Mouse (Mus musculus): Measurements from ENCODE around the gene Bak1.

Bak1 gene

GRCm38 (mm10) chr17:27028909-27029308 lies at the start of gene Bak1:
TSS of gene Bak1 (minus strand) at chr17:27029009.
- no peak for DNase-seq (ENCODE audit: low spot score in 2 of 2)

- DNase-seq (ENCODE audit: low spot score in 2 of 2): no peak
Observed at GRCm38 (mm10) chr17:27078499-27078898, 49.7 kb upstream of the Bak1 start.

- no peak for DNase-seq (ENCODE audit: low spot score in 2 of 2)
Observed at GRCm38 (mm10) chr17:27077920-27078319, 49.1 kb upstream of the Bak1 start.

GRCm38 (mm10) chr17:27077133-27077532 lies 48.3 kb upstream of the Bak1 start:
- DNase-seq (ENCODE audit: low spot score in 2 of 2): no peak

- no peak for DNase-seq (ENCODE audit: low spot score in 2 of 2)
Observed at GRCm38 (mm10) chr17:27074849-27075745, 46.3 kb upstream of the Bak1 start.

- no peak for DNase-seq (ENCODE audit: low spot score in 2 of 2)
Observed at GRCm38 (mm10) chr17:27074236-27074635, 45.4 kb upstream of the Bak1 start.

GRCm38 (mm10) chr17:27073778-27074177 lies 45.0 kb upstream of the Bak1 start:
- no peak for DNase-seq (ENCODE audit: low spot score in 2 of 2)

- DNase-seq (ENCODE audit: low spot score in 2 of 2): no peak
Observed at GRCm38 (mm10) chr17:27073126-27073525, 44.3 kb upstream of the Bak1 start.

- DNase-seq (ENCODE audit: low spot score in 2 of 2): peak; percentile 20 to 70
Observed at GRCm38 (mm10) chr17:27072363-27072762, 43.6 kb upstream of the Bak1 start.

- no peak for DNase-seq (ENCODE audit: low spot score in 2 of 2)
Observed at GRCm38 (mm10) chr17:27071630-27072029, 42.8 kb upstream of the Bak1 start.

- no peak for DNase-seq (ENCODE audit: low spot score in 2 of 2)
Observed at GRCm38 (mm10) chr17:27070913-27071312, 42.1 kb upstream of the Bak1 start.

GRCm38 (mm10) chr17:27069071-27069470 lies 40.3 kb upstream of the Bak1 start:
- no peak for DNase-seq (ENCODE audit: low spot score in 2 of 2)

- no peak for DNase-seq (ENCODE audit: low spot score in 2 of 2)
Observed at GRCm38 (mm10) chr17:27066065-27066464, 37.3 kb upstream of the Bak1 start.

- no peak for DNase-seq (ENCODE audit: low spot score in 2 of 2)
Observed at GRCm38 (mm10) chr17:27064195-27064594, 35.4 kb upstream of the Bak1 start.

- no peak for DNase-seq (ENCODE audit: low spot score in 2 of 2)
Observed at GRCm38 (mm10) chr17:27063717-27064116, 34.9 kb upstream of the Bak1 start.

GRCm38 (mm10) chr17:27062684-27063083 lies 33.9 kb upstream of the Bak1 start:
- DNase-seq (ENCODE audit: low spot score in 2 of 2): no peak

- DNase-seq (ENCODE audit: low spot score in 2 of 2): no peak
Observed at GRCm38 (mm10) chr17:27061727-27062126, 32.9 kb upstream of the Bak1 start.

- no peak for DNase-seq (ENCODE audit: low spot score in 2 of 2)
Observed at GRCm38 (mm10) chr17:27060698-27061097, 31.9 kb upstream of the Bak1 start.

GRCm38 (mm10) chr17:27057517-27058055 lies 28.8 kb upstream of the Bak1 start:
- no peak for DNase-seq (ENCODE audit: low spot score in 2 of 2)

- DNase-seq (ENCODE audit: low spot score in 2 of 2): no peak
Observed at GRCm38 (mm10) chr17:27056812-27057516, 28.2 kb upstream of the Bak1 start, which contains the start of gene Itpr3. TSS of gene Itpr3 (plus strand) at chr17:27057304.

GRCm38 (mm10) chr17:27056170-27056569 lies 27.4 kb upstream of the Bak1 start:
- DNase-seq (ENCODE audit: low spot score in 2 of 2): no peak

GRCm38 (mm10) chr17:27051514-27051913 lies 22.7 kb upstream of the Bak1 start:
- no peak for DNase-seq (ENCODE audit: low spot score in 2 of 2)

GRCm38 (mm10) chr17:27050853-27051252 lies 22.0 kb upstream of the Bak1 start:
- no peak for DNase-seq (ENCODE audit: low spot score in 2 of 2)

Measured in frontal cortex, postnatal 36 days (tissue).